Mouse (Mus musculus): ENCODE data around the gene Ccdc182. TPM values are rescaled to one million over a fixed set of nuclear protein-coding genes. Genes with fewer than 3 reads are reported as not detected.

Gene Ccdc182
- polyA plus RNA-seq, 1 experiment from 2014 or later, result 0.40 TPM

- Histone ChIP-seq H3K9ac (replicated peaks) (no peak overlapping the region), H3K27me3 (0 out of 2 replicates have a peak, but pooled peaks cover 2% of the 10 kb centered on the region), H3K27ac (no peak overlapping the region), H3K4me1 (replicated peaks) (peaks cover 23% of the 10 kb centered on the region), H3K4me2 (no peak overlapping the region), H3K36me3 (no peaks in the 10 kb centered on the region), H3K9me3 (peaks cover 11% of the 10 kb centered on the region; the same call in 1 of the 2 replicates), H3K4me3 (replicated peaks) (no peak overlapping the region)
- ATAC-seq (ENCODE audit: insufficient number of reproducible peaks, insufficient read depth, low FRiP score, low TSS enrichment, low read depth), result no peak
- WGBS, result 81% methylated on average over 8 of the region's 8 CpGs
Observed at GRCm38 (mm10) chr11:88281428-88282119, 12.3 kb upstream of the Ccdc182 start.

GRCm38 (mm10) chr11:88282516-88282915 lies 11.3 kb upstream of the Ccdc182 start:
- Histone ChIP-seq H3K4me1 (replicated peaks) (peaks cover 14% of the 10 kb centered on the region), H3K9me3 (peaks cover 11% of the 10 kb centered on the region; the same call in 1 of the 2 replicates), H3K4me2 (no peak overlapping the region), H3K27ac (no peak overlapping the region), H3K27me3 (0 out of 2 replicates have a peak, but pooled peaks cover 2% of the 10 kb centered on the region), H3K4me3 (replicated peaks) (no peak overlapping the region), H3K9ac (replicated peaks) (no peak overlapping the region), H3K36me3 (no peaks in the 10 kb centered on the region)
- 93% methylated on average over 2 of the region's 2 CpGs for WGBS
- no peak for ATAC-seq (ENCODE audit: insufficient number of reproducible peaks, insufficient read depth, low FRiP score, low TSS enrichment, low read depth)

GRCm38 (mm10) chr11:88286019-88286418 lies 7.8 kb upstream of the Ccdc182 start:
- H3K9me3 ChIP-seq, result peaks cover 11% of the 10 kb centered on the region; the same call in 1 of the 2 replicates
- no peaks in the 10 kb centered on the region for H3K36me3 ChIP-seq
- H3K4me2 ChIP-seq, result no peak overlapping the region
- H3K27me3 ChIP-seq, result peaks cover 17% of the 10 kb centered on the region
- 64% methylated on average over 8 of the region's 8 CpGs for WGBS
- ATAC-seq (ENCODE audit: insufficient number of reproducible peaks, insufficient read depth, low FRiP score, low TSS enrichment, low read depth), result no peak
- H3K4me1 ChIP-seq (replicated peaks), result peaks cover 9% of the 10 kb centered on the region
- H3K4me3 ChIP-seq (replicated peaks), result no peak overlapping the region
- no peak overlapping the region for H3K9ac ChIP-seq (replicated peaks)
- no peak overlapping the region for H3K27ac ChIP-seq

GRCm38 (mm10) chr11:88288400-88288799 lies 5.5 kb upstream of the Ccdc182 start:
- peaks cover 13% of the 10 kb centered on the region for H3K4me1 ChIP-seq (replicated peaks)
- peaks cover 33% of the 10 kb centered on the region for H3K27me3 ChIP-seq
- no peak overlapping the region for H3K4me3 ChIP-seq (replicated peaks)
- 25% methylated on average over 11 of the region's 11 CpGs for WGBS
- no peaks in the 10 kb centered on the region for H3K9me3 ChIP-seq
- no peak overlapping the region for H3K27ac ChIP-seq
- no peaks in the 10 kb centered on the region for H3K36me3 ChIP-seq
- H3K9ac ChIP-seq (replicated peaks), result no peak overlapping the region
- no peak for ATAC-seq (ENCODE audit: insufficient number of reproducible peaks, insufficient read depth, low FRiP score, low TSS enrichment, low read depth)
- peak overlapping the region; percentile 16; the same call in 1 of the 2 replicates for H3K4me2 ChIP-seq

DNA sequence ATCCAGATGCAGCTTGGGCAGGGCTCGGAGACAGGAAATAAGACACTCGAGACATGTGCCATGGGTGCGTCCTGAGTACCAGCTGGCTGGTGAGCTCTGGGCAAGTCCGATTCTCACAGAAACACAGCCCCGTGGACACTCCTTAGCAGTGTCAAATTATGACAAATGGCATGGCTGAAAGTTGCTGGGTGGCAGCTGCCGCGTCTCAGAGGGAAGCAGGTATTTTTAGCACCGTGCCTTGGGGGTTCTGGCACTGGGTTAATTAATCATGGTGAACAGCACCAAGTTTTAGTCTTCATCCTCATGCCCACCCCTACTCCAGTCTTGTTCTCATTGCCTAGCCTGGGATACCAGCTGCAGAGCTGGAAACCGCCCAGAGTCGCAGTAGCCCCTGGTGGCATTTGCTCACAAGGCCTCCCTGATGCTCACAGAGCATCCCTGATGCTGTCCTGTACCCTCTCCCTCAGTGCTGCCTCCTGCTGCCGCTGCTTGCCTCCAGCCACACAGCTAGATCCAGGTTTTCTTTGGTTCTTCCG lies 5.0 kb upstream of the Ccdc182 start:
- H3K4me3 ChIP-seq (replicated peaks), result no peak overlapping the region
- H3K27ac ChIP-seq, result no peak overlapping the region
- peaks cover 35% of the 10 kb centered on the region for H3K27me3 ChIP-seq
- H3K4me2 ChIP-seq, result peak overlapping the region; percentile 16; the same call in 1 of the 2 replicates
- 35% methylated on average over 12 of the region's 12 CpGs for WGBS
- no peak for ATAC-seq (ENCODE audit: insufficient number of reproducible peaks, insufficient read depth, low FRiP score, low TSS enrichment, low read depth)
- peaks cover 17% of the 10 kb centered on the region for H3K4me1 ChIP-seq (replicated peaks)
- H3K9ac ChIP-seq (replicated peaks), result no peak overlapping the region
- H3K9me3 ChIP-seq, result no peaks in the 10 kb centered on the region
- H3K36me3 ChIP-seq, result no peaks in the 10 kb centered on the region

- H3K27ac ChIP-seq, result no peak overlapping the region
- 67% methylated on average over 4 of the region's 4 CpGs for WGBS
- H3K4me3 ChIP-seq (replicated peaks), result no peak overlapping the region
- no peak overlapping the region for H3K9ac ChIP-seq (replicated peaks)
- H3K9me3 ChIP-seq, result no peaks in the 10 kb centered on the region
- no peak for ATAC-seq (ENCODE audit: insufficient number of reproducible peaks, insufficient read depth, low FRiP score, low TSS enrichment, low read depth)
- peaks cover 34% of the 10 kb centered on the region for H3K4me1 ChIP-seq (replicated peaks)
- H3K4me2 ChIP-seq, result no peak overlapping the region
- H3K36me3 ChIP-seq, result no peaks in the 10 kb centered on the region
- H3K27me3 ChIP-seq, result peaks cover 34% of the 10 kb centered on the region
Observed at GRCm38 (mm10) chr11:88291245-88291644, 2.6 kb upstream of the Ccdc182 start.

- H3K4me3 ChIP-seq (replicated peaks), result no peak overlapping the region
- H3K4me2 ChIP-seq, result no peak overlapping the region
- no peak overlapping the region for H3K27ac ChIP-seq
- peaks cover 34% of the 10 kb centered on the region for H3K4me1 ChIP-seq (replicated peaks)
- 38% methylated on average over 4 of the region's 4 CpGs for WGBS
- H3K36me3 ChIP-seq, result no peaks in the 10 kb centered on the region
- no peaks in the 10 kb centered on the region for H3K9me3 ChIP-seq
- peaks cover 37% of the 10 kb centered on the region for H3K27me3 ChIP-seq
- no peak overlapping the region for H3K9ac ChIP-seq (replicated peaks)
- no peak for ATAC-seq (ENCODE audit: insufficient number of reproducible peaks, insufficient read depth, low FRiP score, low TSS enrichment, low read depth)
Observed at GRCm38 (mm10) chr11:88291688-88292087, 2.2 kb upstream of the Ccdc182 start.

- peak overlapping the region; percentile 51; the same call in 1 of the 2 replicates for H3K9ac ChIP-seq (replicated peaks)
- H3K4me3 ChIP-seq (replicated peaks), result peak overlapping the region; percentile 35
- no peak overlapping the region for H3K27ac ChIP-seq
- peaks cover 26% of the 10 kb centered on the region for H3K27me3 ChIP-seq
- H3K9me3 ChIP-seq, result no peaks in the 10 kb centered on the region
- ATAC-seq (ENCODE audit: insufficient number of reproducible peaks, insufficient read depth, low FRiP score, low TSS enrichment, low read depth), result no peak
- peaks cover 25% of the 10 kb centered on the region for H3K4me1 ChIP-seq (replicated peaks)
- WGBS, result 22% methylated on average over 17 of the region's 17 CpGs
- H3K36me3 ChIP-seq, result no peaks in the 10 kb centered on the region
- peak overlapping the region; percentile 60 for H3K4me2 ChIP-seq
Observed at GRCm38 (mm10) chr11:88294394-88294710, 494 bp downstream of the Ccdc182 start.

GRCm38 (mm10) chr11:88295298-88295697 lies 1.4 kb downstream of the Ccdc182 start:
- H3K36me3 ChIP-seq, result no peaks in the 10 kb centered on the region
- H3K4me1 ChIP-seq (replicated peaks), result peaks cover 25% of the 10 kb centered on the region
- H3K9me3 ChIP-seq, result no peaks in the 10 kb centered on the region
- H3K9ac ChIP-seq (replicated peaks), result no peak overlapping the region
- H3K4me3 ChIP-seq (replicated peaks), result no peak overlapping the region
- H3K27me3 ChIP-seq, result peaks cover 26% of the 10 kb centered on the region
- WGBS, result 34% methylated on average over 5 of the region's 5 CpGs
- H3K4me2 ChIP-seq, result 0 out of 2 replicates have a peak overlapping the region, but pooled peaks have one; percentile 0
- no peak overlapping the region for H3K27ac ChIP-seq
- ATAC-seq (ENCODE audit: insufficient number of reproducible peaks, insufficient read depth, low FRiP score, low TSS enrichment, low read depth), result no peak

- Histone ChIP-seq H3K36me3 (no peaks in the 10 kb centered on the region), H3K4me2 (no peak overlapping the region), H3K4me1 (replicated peaks) (peaks cover 22% of the 10 kb centered on the region), H3K4me3 (replicated peaks) (no peak overlapping the region), H3K9ac (replicated peaks) (no peak overlapping the region), H3K9me3 (no peaks in the 10 kb centered on the region), H3K27ac (no peak overlapping the region), H3K27me3 (peaks cover 23% of the 10 kb centered on the region)
- ATAC-seq (ENCODE audit: insufficient number of reproducible peaks, insufficient read depth, low FRiP score, low TSS enrichment, low read depth), result no peak
- WGBS, result 24% methylated on average over 4 of the region's 4 CpGs
Observed at GRCm38 (mm10) chr11:88297526-88297925, 3.7 kb downstream of the Ccdc182 start.

- ATAC-seq (ENCODE audit: insufficient number of reproducible peaks, insufficient read depth, low FRiP score, low TSS enrichment, low read depth), result no peak
- Histone ChIP-seq H3K27ac (no peak overlapping the region), H3K27me3 (peaks cover 12% of the 10 kb centered on the region), H3K4me2 (no peak overlapping the region), H3K4me3 (replicated peaks) (no peak overlapping the region), H3K36me3 (no peaks in the 10 kb centered on the region), H3K9me3 (no peaks in the 10 kb centered on the region), H3K9ac (replicated peaks) (no peak overlapping the region), H3K4me1 (replicated peaks) (peaks cover 13% of the 10 kb centered on the region)
- 76% methylated on average over 4 of the region's 4 CpGs for WGBS
Observed at GRCm38 (mm10) chr11:88299345-88299744, 5.5 kb downstream of the Ccdc182 start.
